Mouse (Mus musculus): Measurements from ENCODE around the gene Ppat. TPM values are rescaled to one million over a fixed set of nuclear protein-coding genes. Genes with fewer than 3 reads are reported as not detected.

Gene Ppat
- total RNA-seq, 2 experiments from 2014 or later = 17.4 to 19.3 TPM

GRCm38 (mm10) chr5:76904713-76905404, 46.5 kb downstream of the Ppat start:
- intact Hi-C loops (cut with DNase I) = loop anchor here (1.0 to 2.0 kb wide), 2 partner anchors 46 to 70 kb away; partner anchors contain the start of genes Paics, Ppat and Srp72
- DNase-seq (ENCODE audit: low spot score in 2 of 2) = no peak

GRCm38 (mm10) chr5:76902131-76902530, 49.2 kb downstream of the Ppat start:
- DNase-seq (ENCODE audit: low spot score in 2 of 2) = no peak
- intact Hi-C loops (cut with DNase I) = no loop called here

- intact Hi-C loops (cut with DNase I) = no loop called here
- no peak for DNase-seq (ENCODE audit: low spot score in 2 of 2)
Observed at GRCm38 (mm10) chr5:76893084-76893483, 58.3 kb downstream of the Ppat start.

GRCm38 (mm10) chr5:76892608-76893007, 58.8 kb downstream of the Ppat start:
- intact Hi-C loops (cut with DNase I) = no loop called here

GRCm38 (mm10) chr5:76887011-76887410, 64.4 kb downstream of the Ppat start:
- DNase-seq (ENCODE audit: low spot score in 2 of 2) = no peak
- intact Hi-C loops (cut with DNase I) = no loop called here

More at GRCm38 (mm10) chr5:76892608-76893007, 58.8 kb downstream of the Ppat start:
- DNase-seq (ENCODE audit: low spot score in 2 of 2) = no peak

DNA sequence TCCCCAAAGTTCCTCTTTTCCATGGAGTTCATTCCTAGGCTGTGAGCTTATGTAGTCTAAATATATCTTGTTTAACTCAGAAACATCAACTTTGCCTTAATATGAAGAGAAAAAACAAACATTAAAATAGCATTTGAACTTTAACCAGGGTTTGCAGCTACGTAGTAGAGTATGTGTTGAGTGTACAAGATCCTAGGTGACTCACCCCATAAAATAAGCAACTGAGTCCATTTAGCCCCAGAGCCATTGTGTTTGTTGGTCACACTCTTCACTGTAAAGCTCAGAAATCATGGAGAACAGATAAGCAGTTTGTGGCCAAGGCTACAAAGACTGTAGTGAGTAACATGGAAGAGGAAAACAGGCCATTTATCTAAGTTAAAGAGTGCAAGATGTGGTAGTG, 67.3 kb downstream of the Ppat start:
- intact Hi-C loops (cut with DNase I) = no loop called here
- no peak for DNase-seq (ENCODE audit: low spot score in 2 of 2)

- DNase-seq (ENCODE audit: low spot score in 2 of 2) = no peak
- intact Hi-C loops (cut with DNase I) = no loop called here
Observed at GRCm38 (mm10) chr5:76876106-76876758, 75.1 kb downstream of the Ppat start.

DNA sequence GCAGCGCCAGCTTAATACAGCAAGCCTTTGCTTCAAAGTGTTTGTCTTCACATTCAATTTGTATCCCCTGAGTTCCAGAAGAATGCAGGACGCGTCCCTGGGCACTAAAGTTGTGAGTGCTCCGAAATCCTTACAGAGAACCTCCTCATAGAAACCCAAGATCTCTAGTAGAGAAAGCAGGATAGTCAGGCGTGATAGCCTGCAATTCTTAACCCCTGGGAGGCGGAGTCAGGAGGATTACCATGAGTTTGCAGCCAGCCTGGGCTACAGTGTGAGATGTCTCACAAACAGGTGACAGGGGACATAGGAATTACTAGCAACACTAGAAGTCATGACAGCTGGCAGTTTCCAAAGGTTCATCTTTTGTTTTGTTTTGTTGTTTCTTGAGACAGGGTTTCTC, 81.8 kb downstream of the Ppat start:
- intact Hi-C loops (cut with DNase I) = no loop called here
- no peak for DNase-seq (ENCODE audit: low spot score in 2 of 2)

DNA sequence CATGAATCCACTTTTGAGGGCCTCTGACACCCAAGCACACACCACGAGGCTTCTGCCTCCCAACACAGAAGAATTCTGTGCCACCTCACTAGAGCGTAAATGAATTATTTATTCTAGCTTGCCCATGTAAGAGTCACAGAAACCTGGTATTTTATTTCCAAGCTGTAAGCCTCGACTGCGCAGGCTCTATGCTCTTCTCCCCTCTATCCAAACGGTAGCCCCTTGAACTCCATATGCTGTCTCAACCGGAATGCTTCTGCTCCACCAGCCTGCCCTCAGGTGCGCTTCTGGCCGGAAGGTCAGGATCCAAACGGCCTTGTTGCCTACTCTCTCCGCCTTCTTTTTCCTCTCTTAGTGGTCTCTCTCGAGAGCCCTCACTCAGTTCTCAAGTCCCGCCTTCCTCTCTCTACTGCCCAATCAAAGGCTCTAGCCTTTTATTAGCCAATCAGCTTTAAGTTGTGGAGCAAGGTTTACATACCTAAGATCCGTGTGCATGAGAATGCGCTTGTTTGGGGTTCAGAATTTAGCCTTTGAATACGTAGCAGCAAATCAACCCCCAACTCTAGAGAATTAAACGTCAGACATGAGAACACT, 82.6 kb downstream of the Ppat start:
- no peak for DNase-seq (ENCODE audit: low spot score in 2 of 2)
- intact Hi-C loops (cut with DNase I) = no loop called here

DNA sequence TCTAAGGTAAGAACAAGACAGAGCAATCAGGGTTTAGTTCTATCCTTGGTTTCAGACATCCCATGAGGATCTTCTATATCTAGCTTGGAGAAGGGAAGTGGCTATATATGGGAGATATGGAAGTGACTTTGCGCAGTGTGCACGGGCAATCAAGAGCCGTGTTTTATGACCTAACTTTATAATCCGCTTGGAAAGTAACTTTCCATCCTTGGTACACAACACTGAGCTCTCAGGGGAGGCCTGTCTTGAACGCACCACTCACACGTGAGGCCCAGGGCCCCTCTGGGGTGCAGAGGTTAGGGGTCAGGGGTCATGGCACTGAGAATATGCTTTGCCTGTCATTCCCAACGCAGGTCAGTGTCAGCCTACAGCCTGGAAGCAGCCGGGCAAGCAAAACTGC, 84.6 kb downstream of the Ppat start:
- intact Hi-C loops (cut with DNase I) = no loop called here
- DNase-seq (ENCODE audit: low spot score in 2 of 2) = no peak

Other genes with a start within 250 kb of the Ppat start
- gene Aasdh, start 46.1 kb downstream of the Ppat start, total RNA-seq (2021) = 10 to 100 TPM; 21.1 to 21.4 TPM
- 10 to 100 TPM; 89.7 to 92.4 TPM for gene Paics, start 271 bp downstream of the Ppat start, total RNA-seq (2021)
- 100 to 1,000 TPM; 107 TPM for gene Srp72, start 23.1 kb upstream of the Ppat start, total RNA-seq (2021)
- not detected for gene Arl9, start 52.5 kb upstream of the Ppat start, total RNA-seq (2021)
- under 1 TPM in 1 of 2 experiments, not detected in 1; 0.69 TPM for gene Thegl, start 64.4 kb upstream of the Ppat start, total RNA-seq (2021)
- 10 to 100 TPM; 21.1 to 25.5 TPM for gene Hopx, start 163.5 kb upstream of the Ppat start, total RNA-seq (2021)

Measured in left cerebral cortex, postnatal 25 days (tissue).